Mouse (Mus musculus): ENCODE measurements around the gene Hs3st1. TPM values are rescaled to one million over a fixed set of nuclear protein-coding genes. Genes with fewer than 3 reads are reported as not detected.
A peak's percentile ranks its signal among the peaks of the same experiment; 100 is the strongest.
"Not testable (repeated sequence)": the region's sequence is repeated elsewhere in the genome, so short reads cannot be mapped to it uniquely, and the experiment has no call there.

The Hs3st1 gene
- 49.0 and 53.0 TPM in 2 replicates for polyA plus RNA-seq (2015; fragmentation: Nextera tagmentation; extraction: Ambion mirVana)

DNA sequence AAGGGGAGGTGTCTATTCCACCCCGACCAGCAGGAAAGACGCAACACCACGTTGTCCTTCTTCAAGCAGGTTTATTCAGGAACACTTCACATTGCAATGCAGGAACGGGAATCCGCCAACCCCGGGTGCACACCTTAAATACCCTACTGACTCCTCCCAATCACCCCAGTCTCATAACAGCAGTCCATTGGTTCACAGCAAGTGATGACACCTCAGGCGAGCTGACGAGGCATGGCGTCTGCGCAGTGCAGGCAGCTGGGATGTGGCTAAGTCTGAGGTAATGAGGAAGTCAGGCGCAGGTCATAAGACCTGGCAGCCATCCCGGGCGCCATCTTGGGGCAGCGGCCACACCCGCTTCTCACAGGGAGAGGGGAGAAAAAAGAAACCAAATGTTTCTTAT, at the start of gene Hs3st1:
TSS of gene Hs3st1 (minus strand) at position 101 of the 400 bp plus-strand sequence.
- not testable (repeated sequence) for H3K36me3 ChIP-seq; H3K4me3 ChIP-seq; H3K4me1 ChIP-seq; H3K27ac ChIP-seq (replicated peaks); H3K4me2 ChIP-seq (replicated peaks); H3K9ac ChIP-seq (replicated peaks); ATAC-seq (replicated peaks); H3K27me3 ChIP-seq; H3K9me3 ChIP-seq
- WGBS, result 94% methylated on average over 15 of the region's 15 CpGs

DNA sequence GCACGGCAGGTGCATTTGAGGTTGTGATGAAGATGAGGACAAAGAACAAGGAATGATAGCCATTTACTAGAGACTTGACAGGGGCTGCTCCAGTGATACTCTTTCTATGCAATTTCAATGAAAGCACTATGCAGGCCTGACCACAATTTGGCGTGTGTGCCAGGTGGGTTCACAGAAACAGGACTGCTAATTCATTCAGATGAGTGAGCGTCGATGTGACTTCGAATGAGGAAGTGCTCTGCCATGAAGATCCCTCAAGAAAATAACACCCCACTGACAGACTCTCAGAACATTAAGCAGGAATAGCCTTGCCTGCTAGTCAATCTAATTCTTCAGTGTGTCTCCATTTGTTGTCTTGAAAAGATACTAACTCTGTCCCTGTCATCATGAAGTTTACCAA, 49.4 kb upstream of the Hs3st1 start:
- H3K27ac ChIP-seq (replicated peaks), result no peak overlapping the region
- H3K9me3 ChIP-seq, result no peaks in the 10 kb centered on the region
- no peak overlapping the region for H3K9ac ChIP-seq (replicated peaks)
- no peaks in the 10 kb centered on the region for H3K36me3 ChIP-seq
- ATAC-seq (replicated peaks), result no peak
- H3K4me1 ChIP-seq, result peaks cover 17% of the 10 kb centered on the region
- WGBS, result 67% methylated on average over 5 of the region's 5 CpGs
- H3K4me3 ChIP-seq, result no peak overlapping the region
- no peak overlapping the region for H3K4me2 ChIP-seq (replicated peaks)
- H3K27me3 ChIP-seq, result no peaks in the 10 kb centered on the region

DNA sequence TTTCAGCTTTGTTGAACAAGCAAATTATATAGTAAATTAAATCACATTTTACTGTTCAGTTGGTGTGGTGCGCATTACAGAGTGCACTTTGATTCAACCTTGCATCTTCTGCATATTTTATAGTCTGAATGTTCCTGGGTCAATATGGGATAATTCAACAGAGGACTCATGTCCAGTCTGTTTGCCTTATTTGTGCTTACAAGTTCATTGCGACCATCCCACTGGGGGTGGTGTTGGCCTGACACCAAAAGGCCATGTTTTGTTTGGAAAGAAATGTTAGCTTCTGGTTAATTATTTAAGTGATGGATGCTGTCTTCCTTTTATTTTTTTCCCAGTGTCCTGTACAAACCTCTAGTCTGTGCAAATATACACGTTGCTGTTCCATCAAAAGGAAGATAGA, 48.7 kb upstream of the Hs3st1 start:
- 49% methylated on average over 3 of the region's 3 CpGs for WGBS
- Histone ChIP-seq H3K27me3 (no peaks in the 10 kb centered on the region), H3K4me1 (peaks cover 17% of the 10 kb centered on the region), H3K9me3 (no peaks in the 10 kb centered on the region), H3K36me3 (no peaks in the 10 kb centered on the region), H3K9ac (replicated peaks) (no peak overlapping the region), H3K4me3 (no peak overlapping the region), H3K27ac (replicated peaks) (peak overlapping the region; percentile 59), H3K4me2 (replicated peaks) (no peak overlapping the region)
- ATAC-seq (replicated peaks), result no peak

DNA sequence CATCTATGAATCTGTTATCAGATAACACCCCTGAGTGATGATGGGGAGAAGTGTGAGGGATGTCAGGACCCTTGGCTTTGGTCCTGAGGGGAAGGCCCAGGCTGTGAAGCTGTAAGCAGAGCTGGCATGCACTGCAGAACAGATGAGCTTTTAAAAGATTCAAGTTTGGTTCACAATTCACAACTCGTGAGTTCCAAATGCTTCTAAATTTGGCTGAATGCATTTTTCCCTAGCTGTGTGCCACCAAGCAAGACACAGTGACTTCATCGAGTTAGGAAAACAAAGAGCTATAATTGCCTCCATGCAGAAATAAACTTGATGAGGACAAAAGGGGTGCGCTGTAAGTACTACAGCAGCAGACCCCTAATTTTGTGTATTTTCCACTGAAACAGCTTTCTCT, 48.2 kb upstream of the Hs3st1 start:
- no peak overlapping the region for H3K9ac ChIP-seq (replicated peaks)
- no peaks in the 10 kb centered on the region for H3K27me3 ChIP-seq
- peak; percentile 96 for ATAC-seq (replicated peaks)
- 13% methylated on average over 3 of the region's 3 CpGs for WGBS
- no peak overlapping the region for H3K4me3 ChIP-seq
- no peaks in the 10 kb centered on the region for H3K36me3 ChIP-seq
- no peaks in the 10 kb centered on the region for H3K9me3 ChIP-seq
- H3K27ac ChIP-seq (replicated peaks), result peak overlapping the region; percentile 59
- H3K4me1 ChIP-seq, result peaks cover 17% of the 10 kb centered on the region
- no peak overlapping the region for H3K4me2 ChIP-seq (replicated peaks)

DNA sequence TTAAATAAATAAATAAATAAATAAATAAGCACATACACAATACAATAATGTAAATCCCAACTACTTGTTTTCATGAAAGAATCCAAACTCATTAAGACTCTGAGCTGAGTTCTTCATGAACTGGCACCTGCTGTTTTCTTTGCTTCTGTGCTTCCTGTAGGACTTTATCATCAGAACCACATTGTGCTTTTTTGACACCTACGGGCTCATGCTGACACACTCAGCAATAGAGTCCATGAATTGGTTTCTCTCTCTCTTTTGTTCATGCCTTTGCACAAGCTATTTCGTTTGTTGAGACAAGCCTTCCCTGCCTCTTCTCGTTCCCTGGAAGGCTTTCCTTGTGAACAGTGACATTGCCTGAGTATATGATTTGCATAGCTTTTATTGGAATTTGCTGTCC, 46.8 kb upstream of the Hs3st1 start:
- no peak for ATAC-seq (replicated peaks)
- H3K4me3 ChIP-seq, result no peak overlapping the region
- no peak overlapping the region for H3K4me2 ChIP-seq (replicated peaks)
- H3K9ac ChIP-seq (replicated peaks), result no peak overlapping the region
- peaks cover 17% of the 10 kb centered on the region for H3K4me1 ChIP-seq
- H3K27me3 ChIP-seq, result no peaks in the 10 kb centered on the region
- 42% methylated on average over 3 of the region's 3 CpGs for WGBS
- no peaks in the 10 kb centered on the region for H3K36me3 ChIP-seq
- no peak overlapping the region for H3K27ac ChIP-seq (replicated peaks)
- H3K9me3 ChIP-seq, result no peaks in the 10 kb centered on the region

DNA sequence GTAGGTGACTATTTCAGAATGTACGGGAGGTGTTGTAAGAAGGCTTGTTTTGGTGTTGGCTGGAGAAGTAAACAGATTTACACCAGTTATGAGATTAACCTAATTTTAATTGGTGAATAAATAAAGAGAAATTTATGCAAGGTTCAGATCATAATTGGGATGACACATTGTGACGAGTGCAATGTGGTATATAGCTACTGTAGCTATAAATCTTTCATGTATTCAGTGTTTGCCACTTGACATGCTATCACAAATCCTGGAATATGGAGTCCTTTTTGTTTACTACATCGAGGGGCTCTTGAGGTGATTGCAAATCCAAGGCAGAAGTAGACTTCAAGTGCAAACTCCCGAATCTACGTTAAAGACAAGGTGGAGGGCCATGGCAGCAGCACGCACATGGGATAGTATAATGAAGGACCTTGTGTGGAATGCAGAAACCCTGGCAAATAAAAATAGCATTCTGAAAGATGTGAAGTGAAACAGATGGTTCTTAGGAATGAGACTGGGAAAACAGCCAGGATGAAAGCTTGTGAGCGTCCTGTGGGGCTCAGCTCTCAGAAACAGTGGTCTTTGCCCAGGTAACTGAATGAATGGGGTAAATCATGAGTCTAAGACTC, 21.9 kb upstream of the Hs3st1 start:
- WGBS, result 50% methylated on average over 7 of the region's 7 CpGs
- ATAC-seq (replicated peaks), result peak; percentile 89

DNA sequence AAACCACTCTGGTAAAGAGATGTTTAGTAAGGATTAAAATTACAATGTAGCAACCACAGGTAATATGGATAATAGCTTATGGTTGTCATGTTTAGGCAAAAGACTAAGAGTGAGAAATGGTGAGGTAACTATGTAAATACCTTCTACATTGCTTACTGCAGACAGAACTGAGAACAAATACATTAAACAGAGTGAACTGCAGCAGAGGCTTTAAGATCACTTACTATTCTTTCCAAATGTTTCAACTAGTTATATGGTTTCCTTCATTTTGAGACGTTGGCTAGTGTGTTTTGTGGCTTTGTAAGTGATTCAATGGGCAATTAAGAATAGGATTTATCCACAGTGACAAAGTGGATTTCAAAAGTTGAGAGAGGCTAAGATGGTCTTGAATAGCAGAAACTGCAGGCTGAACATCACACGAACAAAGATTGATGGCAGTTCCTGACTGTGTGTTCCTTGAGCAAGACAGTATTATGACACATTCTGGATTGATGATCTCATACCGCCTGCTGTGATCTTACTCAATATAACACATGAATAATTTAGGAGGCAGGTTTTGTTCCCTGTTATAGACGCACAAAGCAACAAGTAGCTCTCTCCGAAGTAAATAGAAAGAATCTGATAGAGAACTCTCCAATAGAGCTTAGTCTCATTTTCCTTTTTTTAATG, 16.5 kb upstream of the Hs3st1 start:
- Histone ChIP-seq H3K4me3 (no peak overlapping the region), H3K9me3 (no peaks in the 10 kb centered on the region), H3K4me1 (no peaks in the 10 kb centered on the region), H3K9ac (replicated peaks) (no peak overlapping the region), H3K4me2 (replicated peaks) (no peak overlapping the region), H3K36me3 (no peaks in the 10 kb centered on the region), H3K27ac (replicated peaks) (no peak overlapping the region), H3K27me3 (peaks cover 6% of the 10 kb centered on the region; the same call in 1 of the 2 replicates)
- 14% methylated on average over 5 of the region's 5 CpGs for WGBS
- peak; percentile 92 for ATAC-seq (replicated peaks)

More for the DNA sequence above, 21.9 kb upstream of the Hs3st1 start:
- Histone ChIP-seq H3K9me3 (no peaks in the 10 kb centered on the region), H3K27me3 (0 out of 2 replicates have a peak, but pooled peaks cover 3% of the 10 kb centered on the region), H3K36me3 (no peaks in the 10 kb centered on the region), H3K4me3 (no peak overlapping the region), H3K27ac (replicated peaks) (peak overlapping the region; percentile 53), H3K4me1 (no peaks in the 10 kb centered on the region), H3K9ac (replicated peaks) (no peak overlapping the region), H3K4me2 (replicated peaks) (no peak overlapping the region)

DNA sequence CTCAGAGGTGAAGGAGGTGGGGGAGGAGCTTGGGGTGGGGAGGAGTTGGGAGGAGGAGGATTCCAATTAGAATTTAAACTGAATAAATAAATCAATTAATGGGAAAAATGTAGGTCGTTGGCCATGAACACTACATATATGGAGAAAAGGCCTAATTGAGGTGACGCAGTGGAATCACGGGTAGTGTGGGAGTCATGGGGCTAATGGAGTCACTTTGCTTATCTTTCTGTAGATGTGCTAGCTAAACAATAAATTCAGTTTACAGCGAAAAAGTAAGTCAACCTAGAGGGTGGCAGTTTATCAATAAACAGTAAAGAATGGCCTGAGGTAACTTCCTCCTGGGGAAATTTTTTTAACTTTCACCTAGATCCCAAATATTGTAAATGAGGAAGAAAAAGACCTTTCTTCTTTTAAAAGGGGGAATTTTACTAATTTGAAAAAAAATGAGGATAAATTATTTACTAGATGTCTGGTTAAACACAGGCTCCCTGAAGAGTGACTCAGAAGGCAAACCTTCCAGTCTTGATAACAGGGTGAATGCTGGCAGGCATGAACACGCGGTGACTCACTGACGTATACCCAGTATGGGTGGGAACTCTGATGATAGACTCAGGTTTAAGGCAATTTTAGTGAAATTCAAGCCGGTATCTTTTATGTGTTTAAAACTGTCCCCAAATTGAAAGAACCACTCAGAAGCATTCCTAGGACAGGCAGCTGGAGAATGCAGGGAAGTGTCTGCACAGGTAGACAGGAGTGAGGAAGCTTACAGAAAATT, 6.6 kb upstream of the Hs3st1 start:
- 88% methylated on average over 8 of the region's 8 CpGs for WGBS
- Histone ChIP-seq H3K4me3 (no peak overlapping the region), H3K9ac (replicated peaks) (no peak overlapping the region)

DNA sequence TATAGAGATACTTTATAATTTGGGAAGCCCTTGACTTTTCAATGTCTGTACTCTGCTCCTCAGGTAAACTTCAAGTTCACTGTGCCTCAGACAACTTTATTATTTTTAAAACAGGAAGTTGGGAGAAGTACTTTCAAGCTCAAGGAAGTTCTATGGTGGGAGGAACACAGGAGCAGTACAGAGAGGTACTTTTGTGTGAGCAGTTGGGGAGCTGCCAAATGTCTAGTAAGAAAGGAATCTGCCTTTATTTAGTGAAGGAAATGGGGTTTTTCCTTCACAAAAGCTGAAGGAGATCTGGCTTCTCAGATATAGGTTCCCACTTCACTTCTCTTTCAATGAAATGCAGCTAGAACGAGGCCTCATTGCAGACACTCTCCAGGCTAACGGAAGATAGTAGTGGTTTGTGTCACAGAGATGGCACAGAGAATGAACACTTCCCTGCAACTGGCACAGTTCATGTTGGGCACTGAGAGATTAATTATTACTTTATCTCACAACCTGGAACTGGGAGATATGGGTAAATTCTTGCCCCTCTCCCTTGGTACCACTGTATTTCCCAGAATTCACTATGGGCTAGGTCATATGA, 3.7 kb upstream of the Hs3st1 start:
- no peak for ATAC-seq (replicated peaks)
- H3K9me3 ChIP-seq, result no peaks in the 10 kb centered on the region
- no peaks in the 10 kb centered on the region for H3K4me1 ChIP-seq
- 57% methylated on average over 2 of the region's 2 CpGs for WGBS
- no peaks in the 10 kb centered on the region for H3K27me3 ChIP-seq
- no peak overlapping the region for H3K4me2 ChIP-seq (replicated peaks)
- H3K36me3 ChIP-seq, result no peaks in the 10 kb centered on the region
- H3K9ac ChIP-seq (replicated peaks), result no peak overlapping the region
- no peak overlapping the region for H3K4me3 ChIP-seq
- H3K27ac ChIP-seq (replicated peaks), result no peak overlapping the region

More for the DNA sequence above, 6.6 kb upstream of the Hs3st1 start:
- Histone ChIP-seq H3K4me2 (replicated peaks) (no peak overlapping the region), H3K9me3 (no peaks in the 10 kb centered on the region), H3K27me3 (no peaks in the 10 kb centered on the region), H3K36me3 (no peaks in the 10 kb centered on the region), H3K4me1 (no peaks in the 10 kb centered on the region), H3K27ac (replicated peaks) (no peak overlapping the region)
- no peak for ATAC-seq (replicated peaks)

DNA sequence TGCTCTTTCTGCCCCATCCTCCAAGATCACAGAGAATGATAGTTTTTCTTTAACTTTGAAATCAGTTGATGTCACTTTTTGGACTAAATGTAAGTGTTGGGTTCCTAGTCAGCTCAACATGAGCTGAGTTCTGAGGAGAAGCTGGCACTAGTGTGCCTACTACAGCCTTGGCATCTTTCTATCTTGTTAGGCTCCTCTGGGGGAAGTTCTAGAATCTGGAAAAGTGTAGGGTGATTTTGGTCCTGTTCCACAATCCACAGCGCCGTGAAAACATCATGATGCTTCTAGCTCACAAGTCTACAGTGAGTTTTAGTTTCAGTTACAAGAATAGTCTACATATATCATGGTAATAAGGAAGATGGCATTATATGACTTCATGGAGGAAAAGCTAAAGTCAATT, 18.4 kb downstream of the Hs3st1 start:
- 93% methylated on average over 2 of the region's 2 CpGs for WGBS
- H3K27ac ChIP-seq (replicated peaks), result no peak overlapping the region
- no peak for ATAC-seq (replicated peaks)
- H3K4me1 ChIP-seq, result no peaks in the 10 kb centered on the region
- H3K27me3 ChIP-seq, result no peaks in the 10 kb centered on the region
- no peaks in the 10 kb centered on the region for H3K9me3 ChIP-seq
- no peaks in the 10 kb centered on the region for H3K36me3 ChIP-seq
- no peak overlapping the region for H3K9ac ChIP-seq (replicated peaks)
- no peak overlapping the region for H3K4me2 ChIP-seq (replicated peaks)
- H3K4me3 ChIP-seq, result no peak overlapping the region

DNA sequence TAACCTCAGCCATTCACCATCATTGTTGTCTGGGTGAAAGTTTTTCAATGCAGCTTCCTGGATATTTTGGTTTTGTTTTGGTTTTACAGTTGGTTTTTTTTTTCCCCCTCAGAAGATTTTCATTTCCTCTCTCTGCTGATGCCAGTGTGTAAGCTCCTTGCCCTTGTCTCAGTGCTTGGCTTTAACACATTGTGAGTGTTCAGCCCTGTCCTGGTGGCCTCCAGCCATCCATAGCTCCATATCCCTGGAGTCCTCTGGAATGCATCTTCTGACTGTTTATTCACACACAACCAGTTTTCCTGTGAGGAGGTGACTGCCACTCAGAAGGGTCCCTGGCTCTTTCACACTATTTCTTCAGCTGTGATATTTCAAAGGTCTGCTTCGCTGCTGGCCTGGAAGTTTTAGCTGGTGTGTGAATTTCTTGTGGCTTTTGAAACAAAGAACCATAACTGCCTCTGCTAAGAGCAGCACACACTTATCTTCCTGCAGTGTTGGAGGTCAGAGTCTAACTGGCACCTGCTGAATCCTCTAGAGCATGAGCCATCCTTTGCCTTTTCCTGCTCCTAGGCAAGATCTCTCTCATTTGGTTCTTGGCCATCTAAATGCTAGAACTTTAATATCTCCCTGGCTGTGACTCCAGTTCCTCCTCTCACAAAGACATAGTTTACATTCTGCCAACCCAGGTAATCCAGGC, 21.4 kb downstream of the Hs3st1 start:
- Histone ChIP-seq H3K27ac (replicated peaks) (no peak overlapping the region), H3K9ac (replicated peaks) (no peak overlapping the region), H3K4me3 (no peak overlapping the region), H3K36me3 (no peaks in the 10 kb centered on the region), H3K9me3 (no peaks in the 10 kb centered on the region), H3K27me3 (no peaks in the 10 kb centered on the region), H3K4me2 (replicated peaks) (no peak overlapping the region), H3K4me1 (no peaks in the 10 kb centered on the region)
- ATAC-seq (replicated peaks), result no peak
- WGBS, result 71% methylated on average over 1 of the region's 1 CpGs

All from forebrain, embryonic 15.5 days (tissue).